Mouse (Mus musculus) T-cell, adult 2 months (primary cell): ENCODE data around the gene Nob1.

ENCODE experiments used
- DNase-seq: peaks from one replicate; pipeline ENCODE4 v3.0.0; 2022; ENCODE audit warnings: low spot score

Gene Nob1

DNA sequence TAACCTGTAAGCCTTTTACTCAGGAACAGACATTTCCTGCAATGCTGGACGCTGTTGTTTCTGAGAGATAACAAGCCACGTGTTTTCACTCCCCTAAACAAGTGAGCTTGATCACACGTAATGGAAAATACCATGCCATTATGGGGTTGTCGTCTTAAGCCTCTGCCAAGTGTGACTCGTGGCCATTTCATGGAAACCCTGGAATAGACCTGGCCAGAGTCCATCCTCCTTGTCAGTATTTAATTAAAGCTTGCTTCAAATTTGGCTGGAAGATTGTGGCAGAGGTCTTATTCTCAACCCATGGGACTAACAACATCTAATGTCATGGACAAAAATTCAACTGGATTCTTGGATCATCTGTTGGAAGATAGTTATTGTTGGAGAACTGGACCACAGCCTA is 38.7 kb downstream of the Nob1 start:
- no peak for DNase-seq

DNA sequence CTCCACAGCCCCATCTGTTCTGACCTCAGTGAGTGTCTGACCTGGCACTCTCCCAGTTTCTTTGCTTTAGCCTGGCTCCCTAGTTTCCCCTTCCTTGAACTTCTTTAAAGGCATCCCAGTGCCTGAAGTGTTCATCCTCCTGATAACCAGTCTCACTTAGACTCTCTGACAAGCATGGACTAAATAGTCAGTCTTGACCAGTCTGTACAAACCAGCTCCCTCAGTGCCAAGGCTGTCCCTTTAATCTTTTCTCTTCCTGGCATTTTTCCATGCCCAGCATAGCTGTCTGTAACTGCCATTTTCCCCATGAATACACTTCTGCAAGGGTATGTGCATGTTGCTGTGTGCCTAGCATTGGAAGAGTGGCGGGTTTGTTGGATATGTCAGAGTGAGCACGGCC is 39.8 kb downstream of the Nob1 start:
- DNase-seq, result no peak

GRCm38 (mm10) chr8:107384651-107385050 is 40.2 kb downstream of the Nob1 start:
- DNase-seq, result no peak

DNA sequence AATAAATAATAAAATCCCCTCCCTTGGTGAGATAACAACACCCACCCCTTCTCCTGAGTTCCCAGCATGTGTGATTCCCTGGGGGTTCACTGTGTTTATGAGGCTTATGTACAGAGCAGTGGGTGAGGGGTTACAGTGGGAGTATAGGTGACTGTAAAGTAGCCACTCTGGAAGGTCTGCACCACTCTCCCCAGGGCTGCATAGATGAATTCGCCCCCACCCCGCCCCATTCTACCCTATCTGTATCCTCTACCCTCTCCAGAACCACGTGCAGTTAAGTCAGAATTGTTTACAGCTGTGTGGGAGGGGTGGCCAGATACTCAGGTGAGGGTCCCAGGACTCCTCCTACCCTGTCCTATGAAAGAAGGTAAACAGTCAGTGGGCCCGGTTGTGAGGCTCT is 42.0 kb downstream of the Nob1 start:
- DNase-seq, result no peak

DNA sequence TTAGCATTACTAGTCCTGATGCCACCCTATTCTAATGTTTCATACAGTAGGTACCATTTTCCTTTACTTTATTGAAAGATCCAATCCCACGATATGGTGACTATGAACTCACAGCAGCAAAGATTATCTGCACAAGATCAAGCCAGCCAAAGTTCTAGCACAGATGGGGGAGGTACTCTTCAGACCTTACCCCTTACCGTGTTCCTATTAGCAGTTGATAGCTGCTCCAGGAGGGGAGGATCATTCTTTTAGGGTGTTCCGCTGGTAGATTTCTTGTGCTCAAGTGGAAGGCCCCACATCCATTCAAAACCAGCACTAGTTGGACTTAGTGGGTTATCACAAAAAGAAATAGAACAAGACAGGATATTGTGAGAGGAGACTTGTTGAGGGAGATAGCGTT is 43.2 kb downstream of the Nob1 start:
- DNase-seq, result no peak

DNA sequence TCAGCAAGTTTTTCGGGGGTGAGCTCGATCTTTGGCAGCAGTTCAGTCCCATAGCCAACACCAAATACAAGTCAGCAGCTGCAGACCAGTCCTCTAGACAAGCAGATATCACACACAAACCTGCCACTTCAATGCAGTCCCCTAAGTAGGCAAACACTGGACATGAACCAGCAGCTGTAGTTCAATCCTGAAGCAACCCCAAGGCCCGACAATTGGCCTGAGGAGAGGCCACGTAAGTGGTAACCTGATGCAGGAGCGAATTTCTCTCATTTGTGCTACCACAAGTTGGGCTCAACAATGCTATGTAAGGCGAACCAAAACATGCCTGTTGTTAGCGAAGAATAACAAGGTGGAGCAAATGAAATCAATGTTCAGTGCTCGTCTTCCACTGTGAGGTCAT is 44.1 kb downstream of the Nob1 start:
- DNase-seq, result no peak

DNA sequence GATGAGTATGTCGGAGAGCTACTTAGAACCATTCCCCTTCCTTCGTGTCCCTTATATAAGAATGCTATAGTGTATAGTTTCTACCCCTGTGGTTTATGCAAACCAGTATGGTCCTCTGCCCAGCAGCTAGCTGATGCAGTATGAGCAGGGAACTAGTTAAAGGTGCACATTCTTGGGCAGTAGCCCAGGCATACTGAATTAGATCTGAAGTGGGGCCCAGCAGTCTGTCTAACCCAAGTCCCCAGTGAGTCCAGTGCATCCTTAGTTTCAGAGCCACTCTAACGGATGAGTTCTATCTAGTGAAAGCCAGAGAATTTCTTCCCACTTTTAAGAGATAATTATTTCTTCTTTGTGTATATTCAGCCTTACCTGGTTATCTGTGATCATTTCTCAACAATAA is 47.5 kb downstream of the Nob1 start:
- DNase-seq, result no peak

- no peak for DNase-seq
Observed at GRCm38 (mm10) chr8:107370311-107370710, 54.5 kb downstream of the Nob1 start.
